Mouse (Mus musculus) spleen, adult 2 months (tissue): ENCODE results near the gene Wwox.

Source experiments
- CTCF ChIP-seq: fragments of 200-500 bp; IDR thresholded peaks from 2 replicates; pipeline ENCODE4 v1.5.1; 2011; ENCODE audit warnings: mild to moderate bottlenecking, inconsistent platforms; ENCODE audit not compliant: insufficient read depth, insufficient read length, insufficient replicate concordance; ENCODE audit errors: extremely low read depth
- POLR2A ChIP-seq: fragments of 200-500 bp; IDR thresholded peaks from 2 replicates; pipeline ENCODE4 v1.6.1; 2011; ENCODE audit warnings: low read depth, low read length, inconsistent platforms

DNA sequence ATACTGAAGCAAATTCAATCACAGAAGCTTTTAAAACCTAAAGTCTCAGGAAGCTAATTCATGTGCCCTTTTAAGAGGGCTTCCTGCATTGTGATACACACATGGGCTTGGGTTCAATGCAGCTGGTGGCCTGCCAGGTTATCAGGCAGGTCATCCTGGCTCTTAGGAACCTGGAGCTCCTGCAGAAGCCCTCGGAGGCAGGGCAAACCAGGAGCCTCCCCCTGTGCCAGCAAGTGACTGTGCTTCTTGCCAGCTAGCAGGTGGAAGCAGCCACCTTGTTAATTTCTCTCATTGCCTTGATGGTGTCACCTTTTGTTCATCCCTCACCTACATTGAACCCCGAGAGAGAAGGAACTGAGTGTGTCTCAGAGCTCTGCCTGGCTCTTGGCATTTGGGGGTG lies 872.9 kb downstream of the Wwox start:
- no peak for TF ChIP-seq POLR2A
- TF ChIP-seq CTCF = no peak
